Mouse (Mus musculus) stomach, embryonic 15.5 days (tissue): ENCODE measurements around the gene Ddx17. TPM values are rescaled to one million over a fixed set of nuclear protein-coding genes. Genes with fewer than 3 reads are reported as not detected.

Source experiments
- ATAC-seq: fragments of 200-750 bp; cut with Nextera tagmentation; 2 replicates; pipeline ENCODE4 v1.8.0; 2017; ENCODE audit warnings: low read depth, moderate number of reproducible peaks, moderate TSS enrichment; ENCODE audit not compliant: insufficient read depth, low FRiP score
- H3K27ac ChIP-seq: fragments of 300-500 bp; sonication (generic); 2 replicates; pipeline ENCODE4 v1.5.1; 2015; ENCODE audit warnings: mild to moderate bottlenecking, inconsistent platforms
- H3K27me3 ChIP-seq: fragments of 300-500 bp; sonication (generic); replicated peaks from 2 replicates; pipeline ENCODE4 v1.6.1; 2015; ENCODE audit warnings: inconsistent platforms
- H3K36me3 ChIP-seq: fragments of 300-500 bp; sonication (generic); 2 replicates; pipeline ENCODE4 v1.6.1; 2015; ENCODE audit warnings: inconsistent platforms
- H3K4me1 ChIP-seq: fragments of 300-500 bp; sonication (generic); 2 replicates; pipeline ENCODE4 v1.6.1; 2015; ENCODE audit warnings: inconsistent platforms
- H3K4me2 ChIP-seq: fragments of 300-500 bp; sonication (generic); 2 replicates; pipeline ENCODE4 v1.6.1; 2015; ENCODE audit warnings: mild to moderate bottlenecking, inconsistent platforms
- H3K4me3 ChIP-seq: fragments of 300-500 bp; sonication (generic); replicated peaks from 2 replicates; pipeline ENCODE4 v1.5.1; 2015; ENCODE audit warnings: inconsistent platforms
- H3K9ac ChIP-seq: fragments of 300-500 bp; sonication (generic); 2 replicates; pipeline ENCODE4 v1.6.1; 2015; ENCODE audit warnings: inconsistent platforms
- H3K9me3 ChIP-seq: fragments of 300-500 bp; sonication (generic); 2 replicates; pipeline ENCODE4 v1.6.1; 2016; ENCODE audit warnings: inconsistent platforms
- WGBS: fragments of 180-500 bp; shearing (Covaris S2); methylation state at CpG from one replicate; pipeline ENCODE4 v1.1.7; 2015; 5-methylcytosine and 5-hydroxymethylcytosine counted together
- microRNA-seq: library from miRNA; unstranded; fragments of <30 nt; microRNA quantifications from one replicate; pipeline ENCODE4, GENCODE M21; 2016
- polyA plus RNA-seq: library from polyadenylated mRNA; unstranded; fragments of >200 nt; fragmentation: Nextera tagmentation; extraction: Ambion mirVana; gene quantifications from 2 replicates; pipeline ENCODE4 v1.2.1, GENCODE M21; 2015

Gene Ddx17
- polyA plus RNA-seq, 1 experiment from 2014 or later, result 48.5 TPM

GRCm38 (mm10) chr15:79502891-79503341 is 43.6 kb downstream of the Ddx17 start:
- 12% methylated on average over 18 of the region's 18 CpGs for WGBS
- no peak overlapping the region for H3K4me2 ChIP-seq
- H3K4me1 ChIP-seq, result peaks cover 18% of the 10 kb centered on the region
- H3K27me3 ChIP-seq, result peaks cover 62% of the 10 kb centered on the region
- H3K27ac ChIP-seq, result no peak overlapping the region
- ATAC-seq, result no peak
- H3K36me3 ChIP-seq, result no peaks in the 10 kb centered on the region
- no peak overlapping the region for H3K4me3 ChIP-seq
- H3K9ac ChIP-seq, result no peak overlapping the region
- no peaks in the 10 kb centered on the region for H3K9me3 ChIP-seq

GRCm38 (mm10) chr15:79500110-79500509 is 46.4 kb downstream of the Ddx17 start:
- Histone ChIP-seq H3K4me2 (no peak overlapping the region), H3K9ac (no peak overlapping the region), H3K4me3 (no peak overlapping the region), H3K9me3 (no peaks in the 10 kb centered on the region), H3K36me3 (no peaks in the 10 kb centered on the region), H3K27me3 (peaks cover 38% of the 10 kb centered on the region), H3K4me1 (peaks cover 10% of the 10 kb centered on the region; the same call in 1 of the 2 replicates), H3K27ac (no peak overlapping the region)
- ATAC-seq, result no peak
- 74% methylated on average over 17 of the region's 17 CpGs for WGBS

DNA sequence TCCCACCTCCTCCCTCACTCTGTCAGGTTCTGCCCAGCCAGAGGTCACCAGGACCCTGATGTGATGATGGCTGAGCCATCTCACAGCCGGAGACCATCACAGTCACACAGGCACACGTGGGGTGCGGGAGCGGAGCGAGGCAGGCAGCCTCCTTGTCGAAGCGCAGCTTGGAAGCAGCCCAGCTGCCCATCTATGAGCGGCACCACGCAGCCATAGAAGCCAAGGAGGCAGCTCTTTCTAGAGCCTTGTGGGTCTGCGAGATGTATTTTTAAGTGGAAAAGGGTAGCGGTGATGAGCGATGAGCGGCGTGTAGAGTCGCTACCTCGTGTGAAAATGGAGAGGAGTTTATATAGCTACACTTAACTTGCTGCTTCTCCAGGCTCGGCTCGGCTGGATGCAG is 53.0 kb downstream of the Ddx17 start:
- Histone ChIP-seq H3K9me3 (no peaks in the 10 kb centered on the region), H3K4me1 (no peaks in the 10 kb centered on the region), H3K27ac (no peak overlapping the region), H3K4me3 (no peak overlapping the region), H3K4me2 (no peak overlapping the region), H3K27me3 (0 out of 2 replicates have a peak, but pooled peaks cover 4% of the 10 kb centered on the region), H3K36me3 (no peaks in the 10 kb centered on the region), H3K9ac (no peak overlapping the region)
- no peak for ATAC-seq
- 38% methylated on average over 18 of the region's 18 CpGs for WGBS

- H3K4me2 ChIP-seq, result no peak overlapping the region
- no peaks in the 10 kb centered on the region for H3K4me1 ChIP-seq
- ATAC-seq, result no peak
- H3K4me3 ChIP-seq, result no peak overlapping the region
- 64% methylated on average over 11 of the region's 11 CpGs for WGBS
- H3K27me3 ChIP-seq, result 0 out of 2 replicates have a peak, but pooled peaks cover 4% of the 10 kb centered on the region
- no peaks in the 10 kb centered on the region for H3K9me3 ChIP-seq
- H3K9ac ChIP-seq, result no peak overlapping the region
- H3K36me3 ChIP-seq, result no peaks in the 10 kb centered on the region
- H3K27ac ChIP-seq, result no peak overlapping the region
Measured at GRCm38 (mm10) chr15:79489463-79489862, 57.1 kb downstream of the Ddx17 start.

DNA sequence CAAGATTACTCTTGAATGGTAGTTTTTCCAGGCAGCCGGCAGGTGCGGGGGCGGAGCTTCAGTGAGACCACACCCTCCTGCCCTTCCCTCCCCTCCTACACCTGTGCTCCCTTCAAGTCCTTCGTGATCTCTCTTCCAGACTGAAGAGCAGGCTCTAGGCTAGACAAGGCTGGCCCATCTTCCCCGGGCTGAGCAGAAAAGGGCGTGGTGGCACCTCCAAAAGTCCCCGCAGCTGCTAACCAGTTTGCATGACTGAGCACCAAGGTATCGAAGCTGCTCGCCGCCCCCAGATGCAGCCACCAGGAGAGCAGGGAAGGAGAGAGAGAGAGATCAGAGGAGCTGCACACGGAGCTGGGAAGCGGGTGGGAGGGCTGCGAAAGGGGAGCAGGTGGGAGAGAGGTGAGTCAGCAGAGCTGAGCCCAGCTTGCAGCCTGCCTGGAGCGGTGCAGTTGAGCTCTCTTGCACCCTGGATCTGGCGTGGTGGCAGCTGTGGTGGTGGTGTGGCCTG is 65.3 kb downstream of the Ddx17 start:
- H3K4me1 ChIP-seq, result no peaks in the 10 kb centered on the region
- no peaks in the 10 kb centered on the region for H3K9me3 ChIP-seq
- 12% methylated on average over 15 of the region's 15 CpGs for WGBS
- peak overlapping the region; percentile 36; the same call in 1 of the 2 replicates for H3K4me2 ChIP-seq
- no peak for ATAC-seq
- no peak overlapping the region for H3K4me3 ChIP-seq
- H3K27me3 ChIP-seq, result 0 out of 2 replicates have a peak, but pooled peaks cover 4% of the 10 kb centered on the region
- no peaks in the 10 kb centered on the region for H3K36me3 ChIP-seq
- H3K27ac ChIP-seq, result no peak overlapping the region
- H3K9ac ChIP-seq, result no peak overlapping the region

Small RNAs within 50 kb of the gene (microRNA-seq; reads per million reads assigned to microRNA genes)
- gene Gm27903, result not detected

Other genes starting within 250 kb of the Ddx17 start
- 16.6 and 18.9 TPM in 2 replicates for gene Pla2g6, start 218.4 kb downstream of the Ddx17 start, polyA plus RNA-seq
- 5.2 and 6.6 TPM in 2 replicates for gene Maff, start 200.1 kb downstream of the Ddx17 start, polyA plus RNA-seq
- 58.5 and 59.9 TPM in 2 replicates for gene Tmem184b, start 143.2 kb downstream of the Ddx17 start, polyA plus RNA-seq
- gene Csnk1e, start 91.2 kb downstream of the Ddx17 start, polyA plus RNA-seq, result 63.7 and 66.0 TPM in 2 replicates
- 0.05 TPM in 1 of 2 replicates, not detected in the other for gene Kcnj4, start 41.5 kb downstream of the Ddx17 start, polyA plus RNA-seq
- 96.2 and 98.2 TPM in 2 replicates for gene Kdelr3, start 30.3 kb downstream of the Ddx17 start, polyA plus RNA-seq
- 2.8 TPM in 2 replicates for gene Dmc1, start 58.4 kb upstream of the Ddx17 start, polyA plus RNA-seq
- 1.3 and 1.4 TPM in 2 replicates for gene Fam227a, start 112.2 kb upstream of the Ddx17 start, polyA plus RNA-seq
- gene Cby1, start 112.5 kb upstream of the Ddx17 start, polyA plus RNA-seq, result 41.4 and 42.2 TPM in 2 replicates
- 227 and 254 TPM in 2 replicates for gene Tomm22, start 124.1 kb upstream of the Ddx17 start, polyA plus RNA-seq
- gene Josd1, start 141.2 kb upstream of the Ddx17 start, polyA plus RNA-seq, result 21.2 and 22.0 TPM in 2 replicates
- gene Gtpbp1, start 144.1 kb upstream of the Ddx17 start, polyA plus RNA-seq, result 28.2 and 29.3 TPM in 2 replicates
- 4.9 and 5.1 TPM in 2 replicates for gene Sun2, start 195.8 kb upstream of the Ddx17 start, polyA plus RNA-seq
- gene Dnal4, start 231.1 kb upstream of the Ddx17 start, polyA plus RNA-seq, result 44.4 and 50.4 TPM in 2 replicates